Mouse (Mus musculus): ENCODE measurements around the gene Slc16a7. TPM values are rescaled to one million over a fixed set of nuclear protein-coding genes. Genes with fewer than 3 reads are reported as not detected.

Gene Slc16a7
- total and polyA plus RNA-seq, 2 experiments from 2014 or later: 9.1 to 19.6 TPM

GRCm38 (mm10) chr10:125352805-125353204 lies 36.5 kb downstream of the Slc16a7 start:
- Histone ChIP-seq H3K36me3 (ENCODE audit: insufficient read depth, low read length) (no peaks in the 10 kb centered on the region), H3K27me3 (ENCODE audit: insufficient read depth, low read length) (no peaks in the 10 kb centered on the region), H3K9ac (replicated peaks; ENCODE audit: low read length, poor library complexity, severe bottlenecking) (no peak overlapping the region), H3K4me3 (ENCODE audit: low read depth, low read length) (no peak overlapping the region), H3K9me3 (ENCODE audit: low read length) (no peaks in the 10 kb centered on the region), H3K4me2 (ENCODE audit: low read depth, low read length, poor library complexity, severe bottlenecking) (no peak overlapping the region), H3K27ac (ENCODE audit: low read depth, low read length) (no peak overlapping the region), H3K4me1 (ENCODE audit: insufficient read depth, low read length) (no peaks in the 10 kb centered on the region)
- WGBS: 39% methylated on average over 7 of the region's 7 CpGs
- ATAC-seq (ENCODE audit: low FRiP score) (no peak), DNase-seq (ENCODE audit: low spot score) (no peak)
- no peak for TF ChIP-seq CTCF (IDR thresholded peaks at IDR 0.05)

GRCm38 (mm10) chr10:125348171-125348570 lies 41.1 kb downstream of the Slc16a7 start:
- H3K4me1 ChIP-seq (ENCODE audit: insufficient read depth, low read length): no peaks in the 10 kb centered on the region
- no peaks in the 10 kb centered on the region for H3K9me3 ChIP-seq (ENCODE audit: low read length)
- ATAC-seq (ENCODE audit: low FRiP score): no peak
- H3K27ac ChIP-seq (ENCODE audit: low read depth, low read length): no peak overlapping the region
- no peak for TF ChIP-seq CTCF (IDR thresholded peaks at IDR 0.05)
- H3K27me3 ChIP-seq (ENCODE audit: insufficient read depth, low read length): no peaks in the 10 kb centered on the region
- no peak overlapping the region for H3K4me3 ChIP-seq (ENCODE audit: low read depth, low read length)
- no peak for DNase-seq (ENCODE audit: low spot score)
- no peak overlapping the region for H3K9ac ChIP-seq (replicated peaks; ENCODE audit: low read length, poor library complexity, severe bottlenecking)
- H3K36me3 ChIP-seq (ENCODE audit: insufficient read depth, low read length): no peaks in the 10 kb centered on the region
- 67% methylated on average over 3 of the region's 3 CpGs for WGBS
- H3K4me2 ChIP-seq (ENCODE audit: low read depth, low read length, poor library complexity, severe bottlenecking): no peak overlapping the region

GRCm38 (mm10) chr10:125347149-125347548 lies 42.1 kb downstream of the Slc16a7 start:
- Histone ChIP-seq H3K27ac (ENCODE audit: low read depth, low read length) (no peak overlapping the region), H3K27me3 (ENCODE audit: insufficient read depth, low read length) (no peaks in the 10 kb centered on the region), H3K4me2 (ENCODE audit: low read depth, low read length, poor library complexity, severe bottlenecking) (no peak overlapping the region), H3K36me3 (ENCODE audit: insufficient read depth, low read length) (no peaks in the 10 kb centered on the region), H3K9me3 (ENCODE audit: low read length) (no peaks in the 10 kb centered on the region), H3K4me1 (ENCODE audit: insufficient read depth, low read length) (no peaks in the 10 kb centered on the region), H3K4me3 (ENCODE audit: low read depth, low read length) (no peak overlapping the region), H3K9ac (replicated peaks; ENCODE audit: low read length, poor library complexity, severe bottlenecking) (no peak overlapping the region)
- no peak for DNase-seq (ENCODE audit: low spot score)
- WGBS: 81% methylated on average over 6 of the region's 6 CpGs
- TF ChIP-seq CTCF (IDR thresholded peaks at IDR 0.05): no peak
- ATAC-seq (ENCODE audit: low FRiP score): no peak

GRCm38 (mm10) chr10:125346364-125346763 lies 42.9 kb downstream of the Slc16a7 start:
- Histone ChIP-seq H3K9me3 (ENCODE audit: low read length) (no peaks in the 10 kb centered on the region), H3K36me3 (ENCODE audit: insufficient read depth, low read length) (no peaks in the 10 kb centered on the region), H3K4me1 (ENCODE audit: insufficient read depth, low read length) (no peaks in the 10 kb centered on the region), H3K9ac (replicated peaks; ENCODE audit: low read length, poor library complexity, severe bottlenecking) (no peak overlapping the region), H3K27me3 (ENCODE audit: insufficient read depth, low read length) (no peaks in the 10 kb centered on the region), H3K27ac (ENCODE audit: low read depth, low read length) (no peak overlapping the region), H3K4me2 (ENCODE audit: low read depth, low read length, poor library complexity, severe bottlenecking) (no peak overlapping the region), H3K4me3 (ENCODE audit: low read depth, low read length) (no peak overlapping the region)
- TF ChIP-seq CTCF (IDR thresholded peaks at IDR 0.05): no peak
- no peak for DNase-seq (ENCODE audit: low spot score)
- 53% methylated on average over 4 of the region's 4 CpGs for WGBS
- no peak for ATAC-seq (ENCODE audit: low FRiP score)

GRCm38 (mm10) chr10:125345583-125345982 lies 43.7 kb downstream of the Slc16a7 start:
- ATAC-seq (ENCODE audit: low FRiP score) (no peak), DNase-seq (ENCODE audit: low spot score) (no peak)
- Histone ChIP-seq H3K36me3 (ENCODE audit: insufficient read depth, low read length) (no peaks in the 10 kb centered on the region), H3K4me2 (ENCODE audit: low read depth, low read length, poor library complexity, severe bottlenecking) (no peak overlapping the region), H3K9ac (replicated peaks; ENCODE audit: low read length, poor library complexity, severe bottlenecking) (no peak overlapping the region), H3K9me3 (ENCODE audit: low read length) (no peaks in the 10 kb centered on the region), H3K4me3 (ENCODE audit: low read depth, low read length) (no peak overlapping the region), H3K27me3 (ENCODE audit: insufficient read depth, low read length) (no peaks in the 10 kb centered on the region), H3K4me1 (ENCODE audit: insufficient read depth, low read length) (no peaks in the 10 kb centered on the region), H3K27ac (ENCODE audit: low read depth, low read length) (no peak overlapping the region)
- 75% methylated on average over 1 of the region's 1 CpGs for WGBS
- TF ChIP-seq CTCF (IDR thresholded peaks at IDR 0.05): no peak

GRCm38 (mm10) chr10:125342204-125342603 lies 47.1 kb downstream of the Slc16a7 start:
- Histone ChIP-seq H3K9ac (replicated peaks; ENCODE audit: low read length, poor library complexity, severe bottlenecking) (no peak overlapping the region), H3K4me1 (ENCODE audit: insufficient read depth, low read length) (no peaks in the 10 kb centered on the region), H3K36me3 (ENCODE audit: insufficient read depth, low read length) (no peaks in the 10 kb centered on the region), H3K9me3 (ENCODE audit: low read length) (no peaks in the 10 kb centered on the region), H3K27ac (ENCODE audit: low read depth, low read length) (no peak overlapping the region), H3K4me2 (ENCODE audit: low read depth, low read length, poor library complexity, severe bottlenecking) (no peak overlapping the region), H3K4me3 (ENCODE audit: low read depth, low read length) (no peak overlapping the region), H3K27me3 (ENCODE audit: insufficient read depth, low read length) (no peaks in the 10 kb centered on the region)
- no peak for TF ChIP-seq CTCF (IDR thresholded peaks at IDR 0.05)
- ATAC-seq (ENCODE audit: low FRiP score) (no peak), DNase-seq (ENCODE audit: low spot score) (no peak)
- WGBS: 71% methylated on average over 7 of the region's 7 CpGs
